Mouse (Mus musculus) stomach, embryonic 14.5 days (tissue): Measurements from ENCODE around the gene Vmn2r47. TPM values are rescaled to one million over a fixed set of nuclear protein-coding genes. Genes with fewer than 3 reads are reported as not detected.
"Not testable (repeated sequence)": the region's sequence is repeated elsewhere in the genome, so short reads cannot be mapped to it uniquely, and the experiment has no call there.

Experiments
- ATAC-seq: fragments of 200-750 bp; cut with Nextera tagmentation; 2 replicates; pipeline ENCODE4 v1.8.0; 2017; ENCODE audit warnings: low read depth, moderate TSS enrichment; ENCODE audit not compliant: insufficient number of reproducible peaks, insufficient read depth, low FRiP score
- H3K27ac ChIP-seq: fragments of 300-500 bp; sonication (generic); 2 replicates; pipeline ENCODE4 v1.5.1; 2014; ENCODE audit warnings: mild to moderate bottlenecking, low read length, moderate library complexity, mixed read lengths
- H3K27me3 ChIP-seq: fragments of 300-500 bp; sonication (generic); 2 replicates; pipeline ENCODE4 v1.6.1; 2014; ENCODE audit warnings: low read length, control low read depth, mixed read lengths; ENCODE audit not compliant: control insufficient read depth, insufficient read depth
- H3K36me3 ChIP-seq: fragments of 300-500 bp; sonication (generic); 2 replicates; pipeline ENCODE4 v1.6.1; 2014; ENCODE audit warnings: mild to moderate bottlenecking, control low read depth, low read length, moderate library complexity, mixed read lengths; ENCODE audit not compliant: control insufficient read depth, insufficient read depth
- H3K4me1 ChIP-seq: fragments of 300-500 bp; sonication (generic); 2 replicates; pipeline ENCODE4 v1.6.1; 2014; ENCODE audit warnings: low read length, control low read depth, mixed read lengths; ENCODE audit not compliant: control insufficient read depth, insufficient read depth
- H3K4me2 ChIP-seq: fragments of 300-500 bp; sonication (generic); replicated peaks from 2 replicates; pipeline ENCODE4 v1.6.1; 2014; ENCODE audit warnings: low read depth, low read length, control low read depth
- H3K4me3 ChIP-seq: fragments of 300-500 bp; sonication (generic); 2 replicates; pipeline ENCODE4 v1.5.1; 2014; ENCODE audit warnings: low read depth, low read length, control low read depth
- H3K9ac ChIP-seq: fragments of 300-500 bp; sonication (generic); replicated peaks from 2 replicates; pipeline ENCODE4 v1.6.1; 2014; ENCODE audit warnings: low read depth, mild to moderate bottlenecking, control low read depth, low read length, moderate library complexity, mixed read lengths
- H3K9me3 ChIP-seq: fragments of 300-500 bp; sonication (generic); 2 replicates; pipeline ENCODE4 v1.6.1; 2016; ENCODE audit warnings: low read depth, low read length, control low read depth; ENCODE audit not compliant: control insufficient read depth
- WGBS: fragments of 180-500 bp; shearing (Covaris S2); extraction: QIAGEN DNeasy Blood & Tissue Kit; methylation state at CpG from one replicate; pipeline ENCODE4 v1.1.7; 2014; 5-methylcytosine and 5-hydroxymethylcytosine counted together
- polyA plus RNA-seq: library from polyadenylated mRNA; unstranded; fragments of >200 nt; fragmentation: Nextera tagmentation; extraction: Ambion mirVana; gene quantifications from 2 replicates; pipeline ENCODE4 v1.2.1, GENCODE M21; 2014

Gene Vmn2r47
- not detected in 2 replicates for polyA plus RNA-seq

GRCm38 (mm10) chr7:9841225-9841624 is at the start of gene Vmn2r47:
Gene Vmn2r47 (minus strand): TSS chr7:9841325.
- not testable (repeated sequence) for H3K4me2 ChIP-seq, H3K36me3 ChIP-seq, H3K4me1 ChIP-seq, ATAC-seq, H3K9me3 ChIP-seq, H3K4me3 ChIP-seq, H3K27me3 ChIP-seq, H3K9ac ChIP-seq, H3K27ac ChIP-seq
- WGBS: no CpG with 5 or more reads among the region's 1 CpGs

- not testable (repeated sequence) for H3K4me1 ChIP-seq, H3K4me3 ChIP-seq, H3K9ac ChIP-seq, H3K27ac ChIP-seq, H3K4me2 ChIP-seq, H3K27me3 ChIP-seq, H3K36me3 ChIP-seq, ATAC-seq, H3K9me3 ChIP-seq
- WGBS: no CpG with 5 or more reads among the region's 1 CpGs
Measured at GRCm38 (mm10) chr7:9770471-9770870, 70.7 kb downstream of the Vmn2r47 start, which contains the start of gene Vmn2r46. Gene Vmn2r46 (minus strand): TSS chr7:9770571.

Other genes with a start within 250 kb of the Vmn2r47 start
- gene Vmn2r46, start 70.8 kb downstream of the Vmn2r47 start, polyA plus RNA-seq: not detected in 2 replicates
- gene Vmn2r48, start 112.3 kb upstream of the Vmn2r47 start, polyA plus RNA-seq: not detected in 2 replicates
- gene Vmn2r49, start 150.9 kb upstream of the Vmn2r47 start, polyA plus RNA-seq: not detected in 2 replicates
- not detected in 2 replicates for gene Vmn2r50, start 212.0 kb upstream of the Vmn2r47 start, polyA plus RNA-seq